Comparison of ENCODE assay signal across 8 mouse cellular contexts in the genomic region with DNA sequence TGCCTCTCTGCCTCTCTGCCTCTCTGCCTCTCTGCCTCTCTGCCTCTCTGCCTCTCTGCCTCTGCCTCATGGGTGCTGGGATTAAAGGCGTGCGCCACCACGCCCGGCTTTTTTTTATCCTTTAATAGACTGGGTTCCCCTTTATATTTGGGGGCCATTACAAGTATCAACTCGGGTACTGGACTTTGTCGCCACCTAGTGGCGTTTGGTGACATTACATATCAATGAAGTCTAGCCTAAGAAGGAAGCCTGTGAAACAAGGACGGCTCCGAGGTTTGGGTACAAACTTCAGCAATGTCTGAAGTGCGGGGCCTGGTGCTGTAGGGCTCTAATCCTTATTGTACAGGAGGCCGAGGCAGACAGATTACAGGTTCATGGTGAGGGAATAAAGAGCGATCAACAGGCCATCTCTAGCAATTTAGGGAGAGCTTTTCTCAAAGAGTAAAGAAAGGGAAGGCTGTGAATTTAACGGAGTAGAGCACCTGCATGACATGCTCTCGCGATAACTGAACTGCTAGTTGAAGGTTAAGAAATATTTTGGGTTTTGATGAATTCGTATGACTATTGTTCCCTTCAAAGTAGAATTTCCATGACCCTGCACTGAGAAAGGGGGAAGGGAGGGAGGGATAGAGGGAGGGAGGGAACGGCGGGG. TPM values are rescaled to one million over a fixed set of nuclear protein-coding genes. Genes with fewer than 3 reads are reported as not detected.
A peak's percentile ranks its signal among the peaks of the same experiment; 100 is the strongest.
DNase-seq lines count a peak whose midpoint lies in the region; ATAC-seq and TF ChIP-seq lines count a peak whose summit lies in the region.

No protein-coding gene starts in this region.

- no peaks in the 10 kb centered on the region for H3K36me3 ChIP-seq in G1E (replicated peaks)
- no peaks in the 10 kb centered on the region for H3K36me3 ChIP-seq in forebrain, embryonic 16.5 days (ENCODE audit: control insufficient read depth, insufficient read depth)
- no peaks in the 10 kb centered on the region for H3K36me3 ChIP-seq in neural tube, embryonic 14.5 days (ENCODE audit: control insufficient read depth, insufficient read depth, low read length)

- DNase-seq in G1E (ENCODE audit: low spot score): peak; percentile 32
- DNase-seq in cerebellum, adult 11 months: peak; percentile 70
- DNase-seq in heart, postnatal 25 days (ENCODE audit: low spot score): peak; percentile 37
- peak; percentile 63 to 86 for DNase-seq in layer of hippocampus, adult 2 months (ENCODE audit: low spot score in 2 of 2)
- peak; percentile 73 to 80 for DNase-seq in lung, adult 18-20 months
- DNase-seq in testis, postnatal 10 days (ENCODE audit: low spot score): peak; percentile 90

- no peak overlapping the region for H3K4me2 ChIP-seq in forebrain, embryonic 16.5 days (ENCODE audit: low read length)
- H3K4me2 ChIP-seq in neural tube, embryonic 14.5 days (ENCODE audit: low read depth, low read length): no peak overlapping the region

- 26% methylated on average over 18 of the region's 18 CpGs for WGBS in forebrain, embryonic 16.5 days
- WGBS in neural tube, embryonic 14.5 days: 23% methylated on average over 18 of the region's 18 CpGs

- no peaks in the 10 kb centered on the region for H3K9me3 ChIP-seq in G1E (replicated peaks)
- no peaks in the 10 kb centered on the region for H3K9me3 ChIP-seq in forebrain, embryonic 16.5 days (ENCODE audit: control insufficient read depth, low read length)
- no peaks in the 10 kb centered on the region for H3K9me3 ChIP-seq in neural tube, embryonic 14.5 days (ENCODE audit: control insufficient read depth, low read length)

- no peak for ATAC-seq in G1E (ENCODE audit: extremely low read depth, insufficient number of reproducible peaks, low FRiP score, poor library complexity, severe bottlenecking)
- ATAC-seq in forebrain, embryonic 16.5 days: 0 out of 2 replicates have a peak, but pooled peaks have one; percentile 57
- peak; percentile 63; the same call in 1 of the 2 replicates for ATAC-seq in neural tube, embryonic 14.5 days (ENCODE audit: low read depth)

- no peak overlapping the region for H3K9ac ChIP-seq in forebrain, embryonic 16.5 days (replicated peaks; ENCODE audit: low read depth, low read length)
- no peak overlapping the region for H3K9ac ChIP-seq in neural tube, embryonic 14.5 days (replicated peaks; ENCODE audit: low read depth, low read length)

- intact Hi-C loops in heart, postnatal 25 days (cut with DNase I): loop anchor here (1.0 to 5.0 kb wide), 2 partner anchors 75 to 79 kb away; no protein-coding TSS in a partner anchor

- no peak overlapping the region for H3K4me3 ChIP-seq in G1E (ENCODE audit: low read depth, low read length)
- H3K4me3 ChIP-seq in forebrain, embryonic 16.5 days (replicated peaks; ENCODE audit: low read length): no peak overlapping the region
- H3K4me3 ChIP-seq in layer of hippocampus, adult 2 months: no peak overlapping the region
- no peak overlapping the region for H3K4me3 ChIP-seq in neural tube, embryonic 14.5 days (ENCODE audit: low read depth, low read length)

- H3K4me1 ChIP-seq in G1E (ENCODE audit: insufficient read depth, low read depth, low read length): peaks cover 4% of the 10 kb centered on the region; the same call in 1 of the 2 replicates
- no peaks in the 10 kb centered on the region for H3K4me1 ChIP-seq in forebrain, embryonic 16.5 days (replicated peaks; ENCODE audit: control insufficient read depth, insufficient read depth, low read length)
- H3K4me1 ChIP-seq in neural tube, embryonic 14.5 days (ENCODE audit: control insufficient read depth, insufficient read depth, low read length): no peaks in the 10 kb centered on the region

- no peak overlapping the region for H3K27ac ChIP-seq in forebrain, embryonic 16.5 days (ENCODE audit: low read length)
- no peak overlapping the region for H3K27ac ChIP-seq in layer of hippocampus, adult 2 months
- no peak overlapping the region for H3K27ac ChIP-seq in neural tube, embryonic 14.5 days (ENCODE audit: low read depth, low read length)

- H3K27me3 ChIP-seq in G1E (ENCODE audit: insufficient read depth, low read length): peaks cover 22% of the 10 kb centered on the region
- no peaks in the 10 kb centered on the region for H3K27me3 ChIP-seq in forebrain, embryonic 16.5 days (replicated peaks; ENCODE audit: control insufficient read depth, insufficient read depth, low read length)
- no peaks in the 10 kb centered on the region for H3K27me3 ChIP-seq in neural tube, embryonic 14.5 days (ENCODE audit: control insufficient read depth, insufficient read depth, low read length)

- TF ChIP-seq CTCF in G1E (IDR thresholded peaks at IDR 0.05; ENCODE audit: low read depth, low read length): peak; percentile 63
- TF ChIP-seq CTCF in layer of hippocampus, adult 2 months (conservative IDR thresholded peaks at IDR 0.05): peak; percentile 89

RNA-seq across cellular contexts. Expression of gene Akr1b10, which starts 12.2 kb away (rescaled TPM):
- total RNA-seq in G1E (2014; fragmentation: Nextera tagmentation): 67.6 and 71.7 TPM in 2 replicates
- 43.4 and 48.3 TPM in 2 replicates for total RNA-seq in G1E (2017)
- polyA plus RNA-seq in G1E (2012): 1.2 and 2.7 TPM in 2 replicates
- polyA plus RNA-seq in forebrain, embryonic 16.5 days (2015; fragmentation: Nextera tagmentation; extraction: Ambion mirVana): 6.1 and 6.2 TPM in 2 replicates
- 10 to 100 TPM; 67.4 to 68.0 TPM for total RNA-seq in heart, postnatal 25 days (2021)
- total RNA-seq in layer of hippocampus, adult 2 months (2021): 10 to 100 TPM; 26.7 to 26.9 TPM
- 10.1 and 14.0 TPM in 2 replicates for polyA plus RNA-seq in neural tube, embryonic 14.5 days (2014; fragmentation: Nextera tagmentation; extraction: Ambion mirVana)

RNA-seq across cellular contexts. Expression of gene Akr1b8, which starts 17.9 kb away (rescaled TPM):
- total RNA-seq in G1E (2014; fragmentation: Nextera tagmentation) (1.7 TPM in 1 of 2 replicates, not detected in the other), G1E (2017) (0.33 and 0.64 TPM in 2 replicates)
- 0.05 and 0.13 TPM in 2 replicates for polyA plus RNA-seq in G1E (2012)
- polyA plus RNA-seq in forebrain, embryonic 16.5 days (2015; fragmentation: Nextera tagmentation; extraction: Ambion mirVana): 1.7 and 2.2 TPM in 2 replicates
- total RNA-seq in heart, postnatal 25 days (2021): 1 to 10 TPM; 3.7 to 3.9 TPM
- total RNA-seq in layer of hippocampus, adult 2 months (2021): under 1 TPM; 0.44 to 0.82 TPM
- polyA plus RNA-seq in neural tube, embryonic 14.5 days (2014; fragmentation: Nextera tagmentation; extraction: Ambion mirVana): 5.2 and 9.0 TPM in 2 replicates

RNA-seq across cellular contexts. Expression of gene Akr1b7, which starts 40.3 kb away (rescaled TPM):
- total RNA-seq in G1E (2014; fragmentation: Nextera tagmentation) (not detected in 2 replicates), G1E (2017) (not detected in 2 replicates)
- not detected in 2 replicates for polyA plus RNA-seq in G1E (2012)
- polyA plus RNA-seq in forebrain, embryonic 16.5 days (2015; fragmentation: Nextera tagmentation; extraction: Ambion mirVana): not detected in 2 replicates
- total RNA-seq in heart, postnatal 25 days (2021): not detected
- total RNA-seq in layer of hippocampus, adult 2 months (2021): not detected
- polyA plus RNA-seq in neural tube, embryonic 14.5 days (2014; fragmentation: Nextera tagmentation; extraction: Ambion mirVana): 0.21 TPM in 1 of 2 replicates, not detected in the other

RNA-seq across cellular contexts. Expression of gene Akr1b3, which starts 54.5 kb away (rescaled TPM):
- total RNA-seq in G1E (2014; fragmentation: Nextera tagmentation) (52.0 and 58.2 TPM in 2 replicates), G1E (2017) (54.7 and 59.5 TPM in 2 replicates)
- 23.3 and 24.6 TPM in 2 replicates for polyA plus RNA-seq in G1E (2012)
- polyA plus RNA-seq in forebrain, embryonic 16.5 days (2015; fragmentation: Nextera tagmentation; extraction: Ambion mirVana): 80.7 and 91.3 TPM in 2 replicates
- 100 to 1,000 TPM; 255 to 264 TPM for total RNA-seq in heart, postnatal 25 days (2021)
- 10 to 100 TPM; 42.1 to 46.3 TPM for total RNA-seq in layer of hippocampus, adult 2 months (2021)
- polyA plus RNA-seq in neural tube, embryonic 14.5 days (2014; fragmentation: Nextera tagmentation; extraction: Ambion mirVana): 107 and 112 TPM in 2 replicates

Comparison
In these comparisons a context has a peak if more than half of its experiments do, and no peak if none do; other contexts are left out.
1. DNase-seq: peak in every context shown above with its lines; median percentile 90 in testis, postnatal 10 days; 76 in lung, adult 18-20 months; 74 in layer of hippocampus, adult 2 months; 70 in cerebellum, adult 11 months; 37 in heart, postnatal 25 days; 32 in G1E.